Mouse (Mus musculus) ovary, postnatal 10 days (tissue): ENCODE data around the gene Olfr323.

Experiments used
- DNase-seq: peaks from one replicate; pipeline ENCODE4 v3.0.0; 2022; ENCODE audit warnings: low spot score

The Olfr323 gene

GRCm38 (mm10) chr11:58602800-58603560 is 27.3 kb downstream of the Olfr323 start:
- no peak for DNase-seq

- DNase-seq, result no peak
Observed at GRCm38 (mm10) chr11:58602062-58602461, 28.2 kb downstream of the Olfr323 start.

GRCm38 (mm10) chr11:58597837-58598236 is 32.5 kb downstream of the Olfr323 start:
- DNase-seq, result no peak

DNA sequence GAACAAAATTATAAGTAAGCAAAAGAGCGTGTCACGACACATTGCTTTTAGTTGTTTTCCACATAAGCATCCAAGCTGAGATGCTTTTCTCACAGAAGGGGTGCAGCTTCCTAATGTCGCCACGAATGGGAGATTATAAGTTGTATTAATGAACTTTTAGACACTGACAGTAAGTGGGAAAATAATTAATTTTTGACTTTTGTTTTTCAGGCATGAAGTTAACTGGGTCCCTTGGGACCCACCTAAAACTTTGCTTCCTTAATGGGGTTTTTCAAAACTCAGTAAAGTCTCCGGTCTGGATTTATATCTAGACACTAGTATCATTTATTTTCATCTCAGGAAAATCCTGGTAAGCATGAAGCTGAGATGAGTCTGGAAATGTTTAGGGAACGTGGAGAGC is 35.5 kb downstream of the Olfr323 start, which contains the start of gene Olfr324:
Gene Olfr324 (plus strand): TSS at position 301 of the 400 bp plus-strand sequence.
- DNase-seq, result no peak

DNA sequence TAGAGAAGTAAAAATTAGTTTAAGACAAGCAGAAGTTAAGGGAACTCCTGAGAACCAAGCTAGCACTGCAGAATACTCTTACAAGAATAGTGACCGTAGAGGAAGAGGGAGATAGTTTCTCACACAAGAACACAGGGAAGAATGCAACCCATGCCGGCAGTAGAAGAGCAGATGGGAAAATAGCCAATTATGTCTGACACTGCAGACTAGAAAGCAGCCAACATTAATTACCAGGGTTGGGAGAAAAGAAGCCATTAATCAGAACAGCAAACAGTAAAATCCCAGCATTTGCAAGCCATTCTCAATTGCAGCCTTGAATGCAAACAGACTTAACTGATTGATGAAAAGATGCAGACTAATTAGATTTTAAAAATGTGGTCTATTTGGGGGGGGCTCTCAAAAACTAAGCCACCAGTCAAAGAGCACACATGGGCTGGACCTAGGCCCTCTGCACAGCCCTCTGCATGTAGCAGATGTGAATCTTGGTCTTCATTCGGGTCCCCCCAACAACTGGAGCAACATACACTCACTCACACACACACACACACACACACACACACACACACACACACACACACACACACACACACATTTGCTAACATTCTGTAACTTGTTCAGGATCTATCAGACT is 41.6 kb downstream of the Olfr323 start:
- no peak for DNase-seq

DNA sequence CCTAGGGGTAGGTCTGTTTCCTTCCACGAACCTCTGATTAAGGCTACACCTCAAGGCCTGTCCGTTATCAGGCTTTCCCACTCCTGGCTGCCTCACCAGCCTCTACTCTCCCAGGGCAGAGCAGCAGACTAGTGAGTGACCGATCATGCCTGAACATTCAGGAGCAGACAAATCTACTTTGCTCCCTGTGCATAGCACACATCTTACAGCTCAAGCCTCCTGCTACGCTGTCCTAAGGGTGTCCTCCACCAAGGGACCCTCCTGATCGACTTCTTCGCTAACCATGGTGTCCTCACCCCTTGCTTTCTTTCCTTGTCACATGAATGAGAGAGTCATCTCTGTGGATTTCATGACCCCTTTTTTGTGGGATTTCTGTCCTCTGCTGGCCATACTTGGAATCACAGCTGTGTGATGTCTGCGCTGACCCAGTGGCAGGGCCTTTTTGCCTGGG is 42.4 kb downstream of the Olfr323 start:
- peak; percentile 7 for DNase-seq

DNA sequence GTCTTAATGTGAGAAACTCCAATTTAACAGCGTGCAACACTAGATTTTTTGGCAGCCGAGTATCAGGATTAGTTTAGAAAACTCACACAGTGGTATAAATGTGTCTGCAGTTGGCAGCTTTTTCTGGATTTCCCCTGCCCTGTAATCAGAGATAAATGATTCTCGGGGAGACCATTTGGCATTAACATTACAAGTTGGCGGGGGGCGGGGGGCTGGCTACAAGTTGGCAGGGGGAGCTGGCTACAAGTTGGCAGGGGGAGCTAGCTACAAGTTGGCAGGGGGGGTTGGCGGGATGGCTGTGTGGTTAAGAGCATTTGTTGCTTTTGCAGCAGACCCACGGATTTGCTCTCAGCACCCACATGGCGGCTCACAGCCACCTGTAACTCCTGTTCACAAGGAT is 51.7 kb downstream of the Olfr323 start:
- DNase-seq, result no peak

DNA sequence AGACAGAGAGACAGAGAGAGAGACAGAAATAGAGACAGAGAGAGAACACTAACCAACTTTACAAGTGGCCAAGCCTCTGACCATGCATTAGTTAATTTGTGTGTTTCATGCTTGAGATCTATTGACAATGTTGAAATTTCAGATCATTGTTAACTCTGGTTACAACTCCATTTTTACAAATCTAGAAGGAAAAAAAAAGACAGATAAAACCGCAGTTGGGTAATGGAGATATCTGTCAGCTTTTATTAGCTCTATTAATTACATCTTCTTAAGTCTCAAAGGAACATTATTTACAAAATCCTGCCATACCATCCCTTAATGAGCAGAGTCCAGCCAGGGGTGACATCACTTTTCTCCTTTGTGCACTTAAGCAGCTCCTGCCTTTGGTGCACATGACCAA is 52.9 kb downstream of the Olfr323 start, which contains the start of gene Olfr325:
Gene Olfr325 (plus strand): TSS at position 301 of the 400 bp plus-strand sequence.
- no peak for DNase-seq
